Mouse (Mus musculus): ENCODE data around the gene Tsen54.

- TF ChIP-seq CTCF (IDR thresholded peaks at IDR 0.05; ENCODE audit: borderline replicate concordance, insufficient read depth, low read length): no peak
- no peak for TF ChIP-seq POLR2A (IDR thresholded peaks at IDR 0.05; ENCODE audit: low read depth, low read length)
Observed at GRCm38 (mm10) chr11:115809311-115809781, 5.2 kb upstream of the Tsen54 start.

Data from embryonic fibroblast, embryonic 13.5 days (primary cell).